Mouse (Mus musculus): Measurements from ENCODE around the gene Unc13d.

GRCm38 (mm10) chr11:116076266-116076540 lies 1.6 kb downstream of the Unc13d start:
- TF ChIP-seq CTCF (conservative IDR thresholded peaks at IDR 0.05 in 1 of 2, IDR thresholded peaks at IDR 0.05 in 1 of 2; ENCODE audit: low read depth in 2 of 2, low read length in 2 of 2), result no peak
- no peak for TF ChIP-seq MXI1 (IDR thresholded peaks at IDR 0.05; ENCODE audit: low read depth, low read length)
- no peak for TF ChIP-seq NRF1 (IDR thresholded peaks at IDR 0.05; ENCODE audit: low read depth, low read length)
- no peak for TF ChIP-seq RAD21 (IDR thresholded peaks at IDR 0.05; ENCODE audit: low read depth, low read length)
- no peak for TF ChIP-seq E2F4 (IDR thresholded peaks at IDR 0.05; ENCODE audit: insufficient replicate concordance, low read depth, low read length)
- TF ChIP-seq EP300 (IDR thresholded peaks at IDR 0.05; ENCODE audit: low read length), result no peak
- no peak for TF ChIP-seq BHLHE40 (IDR thresholded peaks at IDR 0.05; ENCODE audit: low read depth, low read length)
